Mouse (Mus musculus): Measurements from ENCODE around the gene Dock4.

Gene Dock4

GRCm38 (mm10) chr12:40462693-40463235 lies 17.0 kb downstream of the Dock4 start:
- no peak for DNase-seq (ENCODE audit: low spot score)

GRCm38 (mm10) chr12:40463828-40464227 lies 18.1 kb downstream of the Dock4 start:
- DNase-seq (ENCODE audit: low spot score) = no peak

- DNase-seq (ENCODE audit: low spot score) = no peak
Measured at GRCm38 (mm10) chr12:40464282-40464681, 18.5 kb downstream of the Dock4 start.

- DNase-seq (ENCODE audit: low spot score) = no peak
Measured at GRCm38 (mm10) chr12:40468235-40468634, 22.5 kb downstream of the Dock4 start.

- no peak for DNase-seq (ENCODE audit: low spot score)
Measured at GRCm38 (mm10) chr12:40469009-40469408, 23.3 kb downstream of the Dock4 start.

- no peak for DNase-seq (ENCODE audit: low spot score)
Measured at GRCm38 (mm10) chr12:40471649-40472399, 26.1 kb downstream of the Dock4 start.

GRCm38 (mm10) chr12:40473709-40474108 lies 28.0 kb downstream of the Dock4 start:
- DNase-seq (ENCODE audit: low spot score) = no peak

- no peak for DNase-seq (ENCODE audit: low spot score)
Measured at GRCm38 (mm10) chr12:40477621-40478452, 32.1 kb downstream of the Dock4 start.

- no peak for DNase-seq (ENCODE audit: low spot score)
Measured at GRCm38 (mm10) chr12:40484224-40484623, 38.5 kb downstream of the Dock4 start.

- DNase-seq (ENCODE audit: low spot score) = no peak
Measured at GRCm38 (mm10) chr12:40485210-40485609, 39.5 kb downstream of the Dock4 start.

GRCm38 (mm10) chr12:40486047-40486837 lies 40.5 kb downstream of the Dock4 start:
- DNase-seq (ENCODE audit: low spot score) = no peak

- no peak for DNase-seq (ENCODE audit: low spot score)
Measured at GRCm38 (mm10) chr12:40496387-40496786, 50.6 kb downstream of the Dock4 start.

GRCm38 (mm10) chr12:40497806-40498205 lies 52.1 kb downstream of the Dock4 start:
- DNase-seq (ENCODE audit: low spot score) = no peak

- DNase-seq (ENCODE audit: low spot score) = no peak
Measured at GRCm38 (mm10) chr12:40498250-40498671, 52.5 kb downstream of the Dock4 start.

GRCm38 (mm10) chr12:40498928-40499626 lies 53.3 kb downstream of the Dock4 start:
- DNase-seq (ENCODE audit: low spot score) = no peak

- no peak for DNase-seq (ENCODE audit: low spot score)
Measured at GRCm38 (mm10) chr12:40499627-40500329, 54.0 kb downstream of the Dock4 start.

GRCm38 (mm10) chr12:40501141-40501540 lies 55.4 kb downstream of the Dock4 start:
- DNase-seq (ENCODE audit: low spot score) = no peak

GRCm38 (mm10) chr12:40503520-40503919 lies 57.8 kb downstream of the Dock4 start:
- DNase-seq (ENCODE audit: low spot score) = no peak

GRCm38 (mm10) chr12:40504687-40505086 lies 58.9 kb downstream of the Dock4 start:
- no peak for DNase-seq (ENCODE audit: low spot score)

- no peak for DNase-seq (ENCODE audit: low spot score)
Measured at GRCm38 (mm10) chr12:40507823-40508390, 62.2 kb downstream of the Dock4 start.
